Mouse (Mus musculus): Measurements from ENCODE around the gene Vipr1.

DNA sequence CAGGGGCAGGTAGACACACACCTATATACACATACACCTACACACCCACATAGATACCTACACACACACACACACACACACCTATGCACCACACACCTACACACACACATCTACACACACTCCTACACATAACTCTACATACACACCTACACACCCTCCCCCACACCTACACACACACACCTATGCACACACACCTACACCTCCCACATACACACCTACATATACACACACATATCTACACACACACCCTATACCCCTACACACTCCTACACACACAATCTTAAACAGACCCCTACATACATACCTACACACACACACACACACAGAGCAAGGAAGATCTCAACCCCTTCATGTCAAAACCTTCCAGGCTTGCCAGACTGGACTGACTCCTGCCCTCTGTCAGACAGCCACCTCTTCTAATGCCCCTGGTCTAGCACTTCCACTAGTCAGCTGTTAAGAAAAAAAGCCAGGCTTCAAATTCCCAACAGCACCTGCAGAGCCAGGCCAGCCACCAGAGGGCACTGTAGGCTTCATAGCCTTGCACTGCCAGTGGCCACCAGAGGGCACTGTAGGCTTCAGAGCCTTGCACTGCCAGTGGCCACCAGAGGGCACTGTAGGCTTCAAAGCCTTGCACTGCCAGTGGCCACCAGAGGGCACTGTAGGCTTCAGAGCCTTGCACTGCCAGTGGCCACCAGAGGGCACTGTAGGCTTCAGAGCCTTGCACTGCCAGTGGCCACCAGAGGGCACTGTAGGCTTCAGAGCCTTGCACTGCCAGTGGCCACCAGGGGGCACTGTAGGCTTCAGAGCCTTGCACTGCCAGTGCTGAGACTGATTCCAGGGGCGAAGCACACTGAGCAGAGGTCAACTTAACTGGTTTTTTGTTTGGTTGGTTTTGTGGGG is 54.9 kb downstream of the Vipr1 start:
- TF ChIP-seq CTCF (IDR thresholded peaks at IDR 0.05; ENCODE audit: extremely low read depth, insufficient read length, insufficient replicate concordance, low read depth, low read length) (peak; percentile 100), POLR2A (IDR thresholded peaks at IDR 0.05; ENCODE audit: low read depth, low read length) (no peak)
